Mouse (Mus musculus): Measurements from ENCODE around the gene Agap1.

Gene Agap1

GRCm38 (mm10) chr1:89580031-89580998 lies 125.7 kb downstream of the Agap1 start:
- peak; percentile 89 to 91 for DNase-seq

- DNase-seq: peak; percentile 73 to 85
These were observed 126.6 kb downstream of the Agap1 start for GRCm38 (mm10) chr1:89580999-89581765.

- no peak for DNase-seq
These were observed 127.1 kb downstream of the Agap1 start for GRCm38 (mm10) chr1:89581766-89582125.

GRCm38 (mm10) chr1:89583369-89583768 lies 128.8 kb downstream of the Agap1 start:
- no peak for DNase-seq

- no peak for DNase-seq
These were observed 132.5 kb downstream of the Agap1 start for GRCm38 (mm10) chr1:89586991-89587683.

GRCm38 (mm10) chr1:89588154-89588553 lies 133.5 kb downstream of the Agap1 start:
- no peak for DNase-seq

GRCm38 (mm10) chr1:89590994-89591393 lies 136.4 kb downstream of the Agap1 start:
- no peak for DNase-seq

- DNase-seq: no peak
These were observed 138.6 kb downstream of the Agap1 start for GRCm38 (mm10) chr1:89593219-89593618.

GRCm38 (mm10) chr1:89594999-89595398 lies 140.4 kb downstream of the Agap1 start:
- DNase-seq: no peak

- DNase-seq: no peak
These were observed 140.8 kb downstream of the Agap1 start for GRCm38 (mm10) chr1:89595421-89595820.

- DNase-seq: no peak
These were observed 141.6 kb downstream of the Agap1 start for GRCm38 (mm10) chr1:89596223-89596622.

- no peak for DNase-seq
These were observed 144.3 kb downstream of the Agap1 start for GRCm38 (mm10) chr1:89598906-89599305.

GRCm38 (mm10) chr1:89599983-89600741 lies 145.6 kb downstream of the Agap1 start:
- no peak for DNase-seq

GRCm38 (mm10) chr1:89601349-89601748 lies 146.7 kb downstream of the Agap1 start:
- no peak for DNase-seq

- DNase-seq: no peak
These were observed 148.3 kb downstream of the Agap1 start for GRCm38 (mm10) chr1:89602879-89603278.

- DNase-seq: peak; percentile 81 to 85
These were observed 152.0 kb downstream of the Agap1 start for GRCm38 (mm10) chr1:89606612-89607011.

GRCm38 (mm10) chr1:89608766-89609165 lies 154.2 kb downstream of the Agap1 start:
- no peak for DNase-seq

- no peak for DNase-seq
These were observed 155.4 kb downstream of the Agap1 start for GRCm38 (mm10) chr1:89609964-89610363.

GRCm38 (mm10) chr1:89611521-89611920 lies 156.9 kb downstream of the Agap1 start:
- no peak for DNase-seq

- no peak for DNase-seq
These were observed 158.7 kb downstream of the Agap1 start for GRCm38 (mm10) chr1:89613234-89613870.

GRCm38 (mm10) chr1:89616556-89616955 lies 161.9 kb downstream of the Agap1 start:
- DNase-seq: no peak

GRCm38 (mm10) chr1:89617336-89617735 lies 162.7 kb downstream of the Agap1 start:
- DNase-seq: no peak

Data from kidney, postnatal 4 days (tissue).